Mouse (Mus musculus): ENCODE results near the gene Cnih3.

Gene Cnih3

GRCm38 (mm10) chr1:181399179-181399578, 46.8 kb downstream of the Cnih3 start:
- no peak for DNase-seq (ENCODE audit: low read depth in 2 of 2, low spot score in 2 of 2)

GRCm38 (mm10) chr1:181403056-181403455, 50.6 kb downstream of the Cnih3 start:
- no peak for DNase-seq (ENCODE audit: low read depth in 2 of 2, low spot score in 2 of 2)

GRCm38 (mm10) chr1:181407281-181407680, 54.9 kb downstream of the Cnih3 start:
- no peak for DNase-seq (ENCODE audit: low read depth in 2 of 2, low spot score in 2 of 2)

- no peak for DNase-seq (ENCODE audit: low read depth in 2 of 2, low spot score in 2 of 2)
Observed at GRCm38 (mm10) chr1:181408086-181408975, 55.9 kb downstream of the Cnih3 start.

GRCm38 (mm10) chr1:181409693-181410092, 57.3 kb downstream of the Cnih3 start:
- DNase-seq (ENCODE audit: low read depth in 2 of 2, low spot score in 2 of 2): no peak

- no peak for DNase-seq (ENCODE audit: low read depth in 2 of 2, low spot score in 2 of 2)
Observed at GRCm38 (mm10) chr1:181410647-181411254, 58.3 kb downstream of the Cnih3 start.

- DNase-seq (ENCODE audit: low read depth in 2 of 2, low spot score in 2 of 2): no peak
Observed at GRCm38 (mm10) chr1:181414985-181415384, 62.6 kb downstream of the Cnih3 start.

GRCm38 (mm10) chr1:181416841-181417240, 64.4 kb downstream of the Cnih3 start:
- DNase-seq (ENCODE audit: low read depth in 2 of 2, low spot score in 2 of 2): no peak

GRCm38 (mm10) chr1:181417937-181418523, 65.6 kb downstream of the Cnih3 start:
- DNase-seq (ENCODE audit: low read depth in 2 of 2, low spot score in 2 of 2): no peak

GRCm38 (mm10) chr1:181420080-181420536, 67.7 kb downstream of the Cnih3 start:
- DNase-seq (ENCODE audit: low read depth in 2 of 2, low spot score in 2 of 2): no peak

GRCm38 (mm10) chr1:181422796-181423195, 70.4 kb downstream of the Cnih3 start:
- DNase-seq (ENCODE audit: low read depth in 2 of 2, low spot score in 2 of 2): no peak

- no peak for DNase-seq (ENCODE audit: low read depth in 2 of 2, low spot score in 2 of 2)
Observed at GRCm38 (mm10) chr1:181424922-181425321, 72.5 kb downstream of the Cnih3 start.

- no peak for DNase-seq (ENCODE audit: low read depth in 2 of 2, low spot score in 2 of 2)
Observed at GRCm38 (mm10) chr1:181425388-181425787, 73.0 kb downstream of the Cnih3 start.

GRCm38 (mm10) chr1:181426406-181426805, 74.0 kb downstream of the Cnih3 start:
- no peak for DNase-seq (ENCODE audit: low read depth in 2 of 2, low spot score in 2 of 2)

GRCm38 (mm10) chr1:181433263-181433662, 80.8 kb downstream of the Cnih3 start:
- DNase-seq (ENCODE audit: low read depth in 2 of 2, low spot score in 2 of 2): no peak

- no peak for DNase-seq (ENCODE audit: low read depth in 2 of 2, low spot score in 2 of 2)
Observed at GRCm38 (mm10) chr1:181435414-181435813, 83.0 kb downstream of the Cnih3 start.

GRCm38 (mm10) chr1:181440982-181441603, 88.7 kb downstream of the Cnih3 start:
- DNase-seq (ENCODE audit: low read depth in 2 of 2, low spot score in 2 of 2): no peak

GRCm38 (mm10) chr1:181441654-181442241, 89.3 kb downstream of the Cnih3 start:
- DNase-seq (ENCODE audit: low read depth in 2 of 2, low spot score in 2 of 2): no peak

- no peak for DNase-seq (ENCODE audit: low read depth in 2 of 2, low spot score in 2 of 2)
Observed at GRCm38 (mm10) chr1:181445041-181445440, 92.6 kb downstream of the Cnih3 start.

- no peak for DNase-seq (ENCODE audit: low read depth in 2 of 2, low spot score in 2 of 2)
Observed at GRCm38 (mm10) chr1:181445630-181446257, 93.3 kb downstream of the Cnih3 start.
